Mouse (Mus musculus) kidney, postnatal 10 days (tissue): ENCODE data around the gene Cd80.

Experiments
- DNase-seq: peaks from one replicate; pipeline ENCODE4 v3.0.0; 2021; ENCODE audit warnings: mixed read lengths

Gene Cd80

DNA sequence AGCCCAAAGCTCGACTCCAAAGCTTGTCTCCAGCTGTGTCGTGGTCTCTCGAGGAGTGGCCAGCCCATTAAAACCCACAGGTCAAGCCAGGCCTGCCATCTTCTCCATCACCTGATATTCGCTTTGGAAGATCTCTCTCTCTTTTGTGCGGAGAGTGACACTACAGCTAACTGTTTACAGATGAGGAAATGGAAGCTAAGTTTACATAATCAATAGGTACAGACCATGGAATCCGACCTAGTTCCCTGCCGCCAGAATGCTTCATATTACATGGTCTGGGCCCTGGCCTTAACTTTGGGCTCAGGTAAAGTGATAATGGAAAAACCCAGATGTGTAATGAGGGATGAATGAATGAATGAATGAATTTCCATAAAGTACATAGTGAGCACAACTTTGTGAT, 4.7 kb upstream of the Cd80 start:
- DNase-seq = no peak

DNA sequence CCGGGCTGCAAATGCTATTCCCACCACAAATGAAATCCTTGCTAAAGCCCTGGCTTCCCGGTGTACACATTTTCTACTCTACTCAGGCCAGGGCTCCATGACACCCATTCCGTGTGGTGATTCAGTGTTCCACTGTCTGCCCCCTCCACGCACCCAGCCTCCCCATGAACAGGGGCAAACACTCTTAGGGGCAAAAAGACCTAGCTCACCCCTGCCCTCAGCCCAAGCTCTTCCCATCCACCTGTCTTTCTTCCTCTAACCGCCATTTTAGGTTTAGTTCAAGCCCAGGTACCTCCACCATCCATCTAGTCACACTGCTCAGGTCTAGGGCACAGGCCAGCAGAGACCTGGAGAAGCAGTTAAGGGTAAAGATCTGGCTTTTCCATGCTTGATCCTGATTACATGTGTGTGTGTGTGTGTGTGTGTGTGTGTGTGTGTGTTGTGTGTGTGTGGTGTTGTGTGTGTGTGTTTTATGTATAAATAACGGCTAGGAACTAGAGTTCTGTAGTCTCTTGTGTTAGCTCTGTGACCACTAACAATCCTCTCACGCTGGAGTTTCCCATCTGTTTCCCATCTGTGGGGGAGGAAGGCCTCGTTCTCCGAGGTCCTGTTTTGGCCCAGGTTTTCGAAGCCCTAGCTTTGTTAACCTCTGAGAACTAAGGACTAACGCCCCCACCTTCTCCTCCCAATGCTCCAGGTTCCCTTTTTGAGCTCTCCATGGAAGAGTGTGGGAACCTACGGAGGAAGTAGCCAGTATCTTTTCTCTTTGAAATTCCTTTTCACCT, 3.7 kb upstream of the Cd80 start:
- DNase-seq = no peak

DNA sequence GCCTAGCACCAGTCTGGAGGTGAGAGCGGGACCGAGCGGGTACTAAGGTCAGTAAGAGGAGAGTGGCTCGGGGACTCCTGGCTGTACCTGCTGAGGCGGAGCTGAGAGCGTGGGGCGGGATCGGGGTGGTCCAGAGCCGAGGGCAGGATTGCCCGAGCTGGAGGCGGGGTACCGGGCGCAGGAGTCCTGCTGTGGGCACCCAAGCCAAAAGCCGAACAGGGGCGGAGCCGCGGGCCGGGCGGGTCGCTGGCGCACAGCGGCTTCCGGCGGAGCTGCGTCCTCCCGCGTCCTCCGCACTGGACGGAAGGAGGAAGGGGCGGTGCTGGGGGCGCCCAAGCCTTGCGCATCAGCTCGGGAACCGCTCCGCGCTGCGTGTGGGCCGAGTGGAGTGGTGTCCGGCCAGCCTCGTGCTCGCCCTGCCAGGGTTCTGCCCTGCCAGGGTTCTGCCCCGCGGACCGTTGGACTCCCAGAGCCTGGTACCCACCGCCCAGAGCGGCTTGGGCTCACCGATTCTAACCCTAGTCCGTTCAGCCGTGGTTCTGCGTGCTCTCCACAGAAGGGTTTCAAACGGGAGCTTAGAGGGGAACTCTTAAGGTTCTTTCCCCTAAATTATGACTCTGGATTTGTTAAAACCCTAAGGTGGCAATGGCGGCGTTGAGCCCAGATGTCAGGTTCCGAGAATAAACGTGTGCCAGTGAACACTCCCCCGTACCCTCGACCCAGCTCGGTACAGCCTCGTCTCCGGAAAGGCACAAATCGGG, 2.7 kb upstream of the Cd80 start, which contains the start of gene Adprh:
TSS of gene Adprh (minus strand) at position 262 of the 761 bp plus-strand sequence.
- peak; percentile 97 for DNase-seq

DNA sequence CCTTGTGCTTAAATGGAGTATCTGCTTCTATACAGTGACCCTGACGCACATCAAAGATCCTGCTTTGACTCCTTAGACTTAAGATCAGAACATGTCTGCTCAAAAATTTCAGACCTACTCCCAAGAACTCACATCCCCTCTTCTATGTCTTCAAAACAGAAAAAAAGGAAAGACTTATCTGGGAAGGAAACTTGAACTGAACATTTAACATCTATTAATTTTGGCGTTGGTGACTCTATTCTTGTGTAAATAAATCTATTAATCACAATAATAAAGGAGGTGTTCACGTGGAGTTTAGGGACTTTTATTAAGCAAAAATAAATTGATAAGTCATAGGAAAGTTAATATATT, 2.2 kb upstream of the Cd80 start:
- DNase-seq = no peak

DNA sequence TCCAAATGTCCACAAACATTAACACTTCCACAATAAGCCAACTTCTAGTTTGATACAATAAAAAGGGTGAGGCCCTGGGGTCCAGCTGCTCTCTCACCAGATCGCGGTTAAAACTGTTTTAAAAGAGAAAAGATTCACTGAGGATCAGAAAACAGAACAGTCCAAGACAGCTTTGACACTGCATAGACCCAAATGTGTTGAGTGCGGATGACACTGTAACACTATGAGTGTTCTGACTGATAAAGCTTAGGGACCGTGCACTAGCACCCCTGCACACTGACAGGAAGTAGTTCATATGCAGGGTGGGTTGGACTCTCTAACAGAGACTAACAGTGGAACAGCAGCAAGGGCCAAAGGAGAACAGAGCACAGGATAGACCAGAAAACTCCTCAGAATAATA, 1.4 kb upstream of the Cd80 start:
- no peak for DNase-seq

DNA sequence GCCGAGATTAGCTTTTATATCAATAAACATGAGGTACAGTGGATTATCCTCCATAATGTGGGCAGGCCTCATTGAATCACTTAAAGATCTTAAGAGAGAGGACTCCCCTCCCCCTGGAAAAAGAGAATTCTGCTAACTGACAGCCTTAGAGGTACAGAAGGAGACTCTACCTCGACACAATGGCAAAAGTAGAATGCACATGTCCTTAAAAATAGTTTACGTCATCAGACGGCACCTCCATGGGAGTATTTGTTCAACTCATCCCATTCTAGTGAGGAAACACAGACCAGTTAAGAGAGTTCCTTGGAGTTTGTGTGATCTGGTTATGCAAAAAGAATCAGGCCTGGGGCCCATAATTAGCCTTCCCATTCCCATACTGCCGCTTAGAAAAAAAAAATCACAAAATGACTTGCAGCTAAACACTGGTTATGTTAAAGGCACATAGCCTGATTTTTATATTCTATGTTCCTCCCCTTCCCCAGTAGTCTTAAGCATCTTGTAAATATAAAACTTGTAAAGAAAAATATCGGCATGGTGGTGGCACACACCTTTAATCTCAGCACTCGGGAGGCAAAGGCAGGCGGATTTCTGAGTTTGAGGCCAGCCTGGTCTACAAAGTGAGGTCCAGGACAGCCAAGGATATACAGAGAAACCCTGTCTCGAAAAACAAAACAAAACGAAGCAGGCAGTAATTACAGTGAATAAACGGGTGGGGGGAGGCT, 667 bp upstream of the Cd80 start:
- DNase-seq = no peak

DNA sequence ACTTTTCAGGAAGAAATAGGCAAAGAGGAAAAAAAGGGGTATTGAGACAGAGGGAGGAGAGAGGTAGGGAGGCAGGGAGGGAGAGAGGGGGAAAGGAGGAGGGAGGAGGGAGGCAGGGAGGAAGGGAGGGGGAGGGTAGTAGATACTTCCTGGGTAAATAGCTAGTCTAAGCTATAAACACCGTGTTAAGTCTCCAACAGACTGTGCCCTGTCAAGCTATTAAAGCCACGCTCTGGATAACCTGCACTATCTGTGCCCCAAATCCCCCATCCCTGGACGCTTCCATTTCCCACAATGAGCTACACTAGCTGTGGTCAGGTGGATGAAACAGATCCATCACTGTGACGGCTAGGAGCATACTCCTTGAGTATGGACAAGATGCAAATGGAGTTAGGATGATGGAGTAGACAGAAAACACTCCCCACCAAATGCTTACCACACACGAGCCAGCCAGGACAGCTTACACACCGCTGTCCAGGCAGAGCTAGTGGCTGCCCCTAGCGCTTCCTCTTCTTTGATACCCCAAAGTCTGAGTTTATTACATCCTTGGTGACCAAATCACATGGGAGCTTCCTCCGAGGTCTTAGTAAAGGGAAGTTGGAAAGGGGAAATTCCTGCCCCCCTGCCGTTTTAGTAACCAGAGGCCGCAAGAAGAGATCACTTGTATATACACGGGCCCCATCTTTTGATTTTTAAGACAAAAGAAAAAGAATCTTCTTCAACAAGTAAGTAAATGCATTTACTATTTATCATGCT, 1.6 kb downstream of the Cd80 start:
- DNase-seq = no peak

DNA sequence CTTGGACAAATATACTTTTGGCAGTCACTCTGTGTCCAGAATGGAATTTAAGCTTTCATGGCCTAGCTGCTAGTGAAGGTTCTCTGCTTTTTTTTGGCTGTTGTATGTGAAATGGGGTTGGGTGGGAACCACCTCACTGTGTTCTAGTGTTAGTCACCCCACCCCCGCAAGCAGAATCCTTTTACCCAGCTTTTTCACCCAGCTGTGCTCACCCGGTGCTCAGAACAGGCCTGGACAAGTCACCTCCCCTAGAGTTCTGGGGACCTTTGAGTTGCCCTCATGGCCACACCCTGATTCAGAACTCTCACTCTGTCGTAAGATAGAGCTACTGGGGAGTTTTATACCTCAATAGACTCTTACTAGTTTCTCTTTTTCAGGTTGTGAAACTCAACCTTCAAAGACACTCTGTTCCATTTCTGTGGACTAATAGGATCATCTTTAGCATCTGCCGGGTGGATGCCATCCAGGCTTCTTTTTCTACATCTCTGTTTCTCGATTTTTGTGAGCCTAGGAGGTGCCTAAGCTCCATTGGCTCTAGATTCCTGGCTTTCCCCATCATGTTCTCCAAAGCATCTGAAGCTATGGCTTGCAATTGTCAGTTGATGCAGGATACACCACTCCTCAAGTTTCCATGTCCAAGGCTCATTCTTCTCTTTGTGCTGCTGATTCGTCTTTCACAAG, 3.4 kb downstream of the Cd80 start:
- no peak for DNase-seq

DNA sequence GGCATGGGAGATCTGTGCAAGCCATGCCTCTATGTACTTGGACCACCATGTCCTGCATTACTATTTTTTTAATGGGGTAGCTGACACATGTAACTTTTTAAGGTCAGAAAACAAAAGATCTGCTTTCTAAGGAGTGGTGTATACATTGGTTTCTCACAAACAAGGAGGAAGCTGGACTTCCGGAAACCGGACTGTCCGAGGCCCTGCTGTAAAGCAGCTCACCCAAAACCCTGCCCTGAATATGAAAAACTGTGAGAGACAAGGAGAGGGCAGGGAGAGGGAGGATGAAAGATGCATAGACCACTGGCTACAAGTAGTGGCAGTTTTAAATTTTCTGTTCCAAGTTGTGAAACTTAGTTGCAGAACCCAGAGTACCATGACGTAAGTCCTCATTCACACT, 4.6 kb downstream of the Cd80 start:
- no peak for DNase-seq

DNA sequence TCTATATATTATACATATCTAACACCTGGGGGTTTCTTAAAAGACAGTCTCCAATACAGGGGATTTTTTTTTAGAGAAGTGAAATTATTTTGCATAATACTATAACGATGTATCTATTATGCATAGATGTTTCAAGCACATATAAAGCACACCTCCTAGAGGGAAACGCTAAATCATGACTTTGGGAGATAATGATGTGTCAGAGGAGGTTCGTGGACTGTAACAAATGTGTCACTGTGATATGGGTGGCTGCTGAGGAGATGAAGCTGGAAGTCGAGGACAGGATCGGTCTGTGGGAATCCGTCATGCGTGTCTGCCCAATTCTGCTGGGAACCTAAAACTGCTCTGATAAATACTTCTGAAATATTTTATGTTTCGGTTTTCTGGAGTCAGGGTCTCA, 6.4 kb downstream of the Cd80 start:
- DNase-seq = no peak

DNA sequence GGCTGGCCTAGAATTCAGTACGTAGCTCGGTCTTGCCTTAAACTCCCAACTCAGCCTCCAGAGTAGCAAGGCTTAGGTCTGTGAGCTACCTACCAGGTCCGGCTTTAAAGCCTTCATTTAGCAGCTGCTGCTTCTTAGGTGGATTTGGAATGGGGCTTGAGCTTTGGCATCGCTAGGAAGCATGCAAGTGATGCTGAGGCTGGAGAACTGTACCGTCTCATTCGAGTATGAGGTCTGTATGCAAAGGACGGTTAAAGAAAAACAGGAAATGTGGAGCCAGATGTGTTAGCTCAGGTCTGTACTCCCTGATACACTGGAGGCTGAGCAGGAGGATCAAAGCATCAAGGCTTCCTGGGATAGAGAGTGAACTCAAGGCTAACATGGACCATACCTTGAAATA, 6.8 kb downstream of the Cd80 start:
- DNase-seq = no peak

DNA sequence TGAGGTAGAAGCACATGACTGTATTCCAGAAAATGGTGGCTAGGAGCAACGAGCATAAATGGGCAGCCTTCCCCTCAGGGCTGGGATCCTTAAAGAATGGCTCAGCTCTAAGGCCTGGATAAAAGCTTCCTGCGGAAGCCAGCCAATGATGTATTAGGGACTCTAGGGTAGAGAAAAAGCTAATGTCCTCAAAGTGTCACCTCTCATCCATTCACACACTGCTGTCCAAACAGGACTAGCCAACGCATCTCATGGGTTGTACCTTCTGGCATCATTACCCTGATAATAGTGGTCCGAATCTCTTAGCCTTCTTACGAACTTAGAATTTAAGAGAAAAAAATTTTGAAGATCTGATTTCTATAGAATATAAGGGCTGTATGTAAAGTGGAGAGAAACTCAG, 7.9 kb downstream of the Cd80 start:
- no peak for DNase-seq

DNA sequence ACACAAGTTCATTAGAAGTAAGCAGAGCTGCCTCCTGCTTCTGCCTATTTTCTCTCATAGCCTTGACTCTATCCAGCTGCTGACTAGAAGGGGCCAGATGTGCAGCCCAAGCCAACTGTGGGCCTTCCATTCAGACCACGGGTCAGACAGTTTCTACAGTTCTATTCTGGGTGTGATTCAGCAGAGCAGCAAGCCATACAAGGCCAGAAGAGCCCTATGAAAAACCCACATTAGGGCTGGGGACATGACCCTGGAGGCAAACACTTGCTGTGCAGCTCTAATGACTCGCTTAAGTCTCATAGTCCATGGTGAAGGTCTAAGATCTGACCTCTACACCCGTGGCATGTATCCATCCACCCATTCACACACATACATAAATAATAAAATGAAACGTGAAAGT, 10.7 kb downstream of the Cd80 start:
- DNase-seq = no peak

DNA sequence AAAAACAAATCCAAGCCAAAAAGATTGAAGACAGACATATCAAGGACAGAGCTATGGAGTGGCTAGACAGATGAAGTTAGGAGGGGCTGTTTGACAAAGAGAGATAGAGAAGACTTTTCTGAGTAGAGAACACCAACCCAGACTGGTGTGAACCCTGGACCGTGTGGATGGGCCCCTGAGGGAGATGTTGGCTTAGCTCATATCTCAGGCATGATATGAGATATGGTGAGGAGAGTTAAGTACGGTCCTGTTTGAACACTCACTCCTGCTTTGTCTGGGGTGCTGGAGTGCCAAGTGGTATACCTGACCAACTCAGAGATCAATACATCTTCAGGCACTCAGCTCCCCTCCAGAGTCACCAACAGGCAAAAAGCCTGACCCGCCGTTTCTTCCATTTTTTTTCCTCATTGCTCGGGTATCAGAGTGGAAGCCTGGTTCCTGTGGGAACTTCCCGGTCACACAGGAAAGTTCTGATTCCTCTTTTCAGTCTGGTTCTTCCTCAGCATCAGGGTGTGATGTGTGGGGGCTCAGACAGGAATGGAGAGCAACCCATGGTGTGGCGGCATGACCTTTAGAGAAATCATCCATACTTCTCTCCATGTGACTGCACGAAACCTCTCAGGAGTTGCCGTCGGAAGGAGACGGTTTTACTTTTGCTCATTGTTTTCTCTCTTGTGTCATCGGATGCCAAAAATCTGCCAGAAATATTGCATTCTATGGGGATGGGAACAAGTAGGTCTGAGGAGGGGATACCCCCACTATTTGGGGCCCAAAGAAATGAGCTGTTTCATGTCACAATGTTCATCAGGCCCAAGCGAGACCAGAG, 11.9 kb downstream of the Cd80 start:
- DNase-seq = no peak

DNA sequence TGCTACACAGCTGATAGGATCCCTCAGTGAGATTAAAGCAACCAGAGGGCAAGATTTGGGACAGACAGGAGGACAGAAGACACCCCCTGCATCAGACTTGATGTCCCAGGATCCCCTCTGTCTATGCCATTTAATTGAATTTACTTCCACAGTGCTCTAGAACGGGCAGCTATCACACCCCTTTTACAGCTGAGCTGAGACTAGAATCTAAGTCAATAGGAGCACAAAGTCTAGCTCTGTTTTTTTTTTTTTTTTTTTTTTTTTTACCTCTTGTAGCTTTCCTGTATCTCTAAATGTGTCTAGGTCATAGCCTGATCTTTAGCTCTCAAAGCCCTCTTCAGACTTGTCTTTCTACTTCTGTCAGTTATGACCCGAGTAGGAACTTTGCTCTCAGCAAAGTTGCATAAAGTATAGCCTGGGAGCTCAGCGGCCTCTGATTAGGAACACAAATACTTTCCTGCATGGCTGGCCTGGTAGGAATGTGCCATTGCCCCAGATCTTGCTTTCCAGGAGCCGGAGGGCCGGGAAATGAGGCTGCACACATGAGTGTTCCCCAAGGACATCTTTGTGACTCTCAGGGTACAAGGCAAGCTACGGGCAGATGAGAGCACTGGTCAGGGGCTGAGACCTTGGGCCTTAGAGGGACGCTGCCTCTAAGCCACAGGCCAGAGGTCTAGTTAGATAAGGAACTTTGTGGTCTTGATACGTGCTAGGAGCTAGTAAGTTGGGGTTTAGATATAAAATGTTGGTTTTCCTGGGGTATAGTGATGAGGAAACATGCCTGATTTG, 12.8 kb downstream of the Cd80 start:
- DNase-seq = peak; percentile 21

DNA sequence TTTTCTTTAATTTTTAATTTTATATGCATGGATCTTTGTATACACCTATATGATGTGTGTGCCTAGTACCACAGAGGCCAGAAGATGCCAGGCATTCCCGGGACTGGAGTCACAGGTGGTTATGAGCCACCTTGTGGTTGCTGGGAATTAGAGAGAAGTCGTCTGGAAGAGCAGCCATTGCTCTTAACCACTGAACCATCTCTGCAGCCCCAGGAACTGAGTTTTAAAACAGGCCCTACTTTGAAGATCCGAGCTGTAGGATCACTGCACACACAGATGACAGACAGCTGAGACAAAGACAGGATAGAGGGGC, 13.3 kb downstream of the Cd80 start:
- peak; percentile 34 for DNase-seq

DNA sequence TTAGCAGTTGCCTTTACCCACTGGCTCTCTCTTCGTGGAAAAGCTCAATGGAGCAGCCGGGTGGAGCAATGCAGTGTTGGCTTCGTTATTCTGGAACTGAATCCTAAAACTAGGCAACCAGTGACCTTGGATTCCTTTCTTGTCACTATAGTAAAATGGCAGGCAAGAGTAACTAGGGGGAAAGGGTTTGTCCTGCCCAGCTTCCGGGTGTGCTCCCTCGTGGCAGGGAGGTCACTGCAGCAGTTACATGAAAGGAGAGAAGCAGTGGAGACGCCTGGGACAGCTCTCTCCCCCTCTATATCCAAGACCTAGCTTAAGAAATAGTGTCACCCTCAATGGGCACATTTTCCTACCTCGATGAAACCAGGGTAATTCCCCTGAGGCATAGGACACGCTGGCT, 14.1 kb downstream of the Cd80 start:
- DNase-seq = no peak

DNA sequence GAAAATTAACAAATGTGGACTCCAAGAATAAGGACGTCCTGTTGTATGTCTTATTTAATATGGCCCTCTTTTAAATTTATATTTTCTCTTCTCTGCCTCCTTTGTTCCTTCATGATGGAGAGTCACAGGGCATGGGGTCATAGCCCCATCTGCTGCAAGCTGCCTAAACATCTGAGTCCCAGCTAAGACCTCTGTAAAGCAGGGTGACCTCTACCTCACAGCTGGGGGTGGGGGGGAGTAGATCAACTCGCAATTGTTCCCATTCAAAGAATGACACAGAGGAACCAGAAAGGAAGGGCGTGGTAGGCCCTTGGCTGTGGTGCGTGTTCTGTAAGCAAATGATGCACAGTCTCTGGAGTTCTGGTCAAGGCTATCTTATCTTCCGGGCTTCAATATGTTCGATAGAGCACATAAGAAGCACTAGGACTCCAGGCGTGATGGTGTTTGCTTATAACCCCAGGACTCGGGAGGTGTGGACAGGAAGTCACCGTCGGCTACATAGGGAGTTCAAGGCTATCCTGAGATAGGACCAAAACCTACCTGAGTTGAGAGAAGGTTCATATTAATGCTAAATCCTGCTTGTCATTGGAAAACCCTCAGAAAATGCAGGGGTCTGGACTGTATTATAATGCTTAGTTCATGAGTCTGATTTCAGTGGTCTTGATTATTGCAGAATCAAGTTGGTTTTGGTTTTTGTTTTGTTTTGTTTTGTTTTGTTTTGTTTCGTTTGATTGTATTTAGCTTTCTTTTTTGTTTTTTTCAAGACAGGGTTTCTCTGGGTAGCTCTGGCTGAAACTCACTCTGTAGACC, 16.5 kb downstream of the Cd80 start:
- no peak for DNase-seq

DNA sequence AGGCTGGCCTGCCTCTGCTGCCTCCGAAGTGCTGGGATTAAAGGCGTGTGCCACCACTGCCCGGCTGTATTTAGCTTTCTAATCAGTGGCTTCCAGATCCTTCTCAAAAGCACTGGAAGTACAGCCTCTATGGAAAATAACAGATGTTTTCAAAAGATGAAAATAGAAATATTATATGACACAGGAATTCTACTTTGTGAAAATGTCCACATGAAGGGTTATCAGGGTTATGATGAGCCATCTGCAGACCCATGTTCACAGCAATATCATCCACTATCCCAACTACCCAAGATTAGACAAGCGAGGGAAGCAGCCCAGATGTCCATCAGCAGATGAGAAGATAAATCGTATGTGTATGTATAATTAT, 17.1 kb downstream of the Cd80 start:
- DNase-seq = no peak

DNA sequence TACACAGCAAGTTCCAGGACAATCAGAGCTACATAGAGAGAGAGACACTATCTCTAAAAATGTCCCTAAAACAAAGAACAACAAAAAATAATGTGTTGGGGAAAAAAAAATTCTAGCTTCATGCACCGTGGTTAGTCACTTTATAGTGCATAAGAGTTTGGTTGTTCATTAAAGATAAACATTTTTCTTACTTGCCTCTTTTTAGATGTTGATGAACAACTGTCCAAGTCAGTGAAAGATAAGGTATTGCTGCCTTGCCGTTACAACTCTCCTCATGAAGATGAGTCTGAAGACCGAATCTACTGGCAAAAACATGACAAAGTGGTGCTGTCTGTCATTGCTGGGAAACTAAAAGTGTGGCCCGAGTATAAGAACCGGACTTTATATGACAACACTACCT, 18.3 kb downstream of the Cd80 start:
- DNase-seq = no peak
